Mouse (Mus musculus): ENCODE data around the gene Izumo1r. TPM values are rescaled to one million over a fixed set of nuclear protein-coding genes. Genes with fewer than 3 reads are reported as not detected.

Gene Izumo1r
- total RNA-seq, 2 experiments from 2014 or later = not detected

- DNase-seq = no peak
- Histone ChIP-seq H3K4me3 (no peak overlapping the region), H3K27ac (no peak overlapping the region)
- intact Hi-C loops (cut with DNase I) = no loop called here
- no peak for TF ChIP-seq CTCF (IDR thresholded peaks at IDR 0.05)
Observed at GRCm38 (mm10) chr9:14921971-14922560, 18.3 kb upstream of the Izumo1r start.

- intact Hi-C loops (cut with DNase I) = no loop called here
- no peak for DNase-seq
- TF ChIP-seq CTCF (IDR thresholded peaks at IDR 0.05) = no peak
- no peak overlapping the region for H3K27ac ChIP-seq
- H3K4me3 ChIP-seq = no peak overlapping the region
Observed at GRCm38 (mm10) chr9:14921254-14921653, 17.5 kb upstream of the Izumo1r start.

- Histone ChIP-seq H3K4me3 (no peak overlapping the region), H3K27ac (no peak overlapping the region)
- no peak for DNase-seq
- no peak for TF ChIP-seq CTCF (IDR thresholded peaks at IDR 0.05)
- intact Hi-C loops (cut with DNase I) = no loop called here
Observed at GRCm38 (mm10) chr9:14920608-14921007, 16.9 kb upstream of the Izumo1r start.

GRCm38 (mm10) chr9:14918825-14919668 lies 15.3 kb upstream of the Izumo1r start:
- H3K4me3 ChIP-seq = no peak overlapping the region
- no peak for DNase-seq
- intact Hi-C loops (cut with DNase I) = no loop called here
- H3K27ac ChIP-seq = no peak overlapping the region
- no peak for TF ChIP-seq CTCF (IDR thresholded peaks at IDR 0.05)

- Histone ChIP-seq H3K27ac (no peak overlapping the region), H3K4me3 (no peak overlapping the region)
- no peak for TF ChIP-seq CTCF (IDR thresholded peaks at IDR 0.05)
- intact Hi-C loops (cut with DNase I) = no loop called here
- no peak for DNase-seq
Observed at GRCm38 (mm10) chr9:14917661-14918060, 13.9 kb upstream of the Izumo1r start.

- intact Hi-C loops (cut with DNase I) = no loop called here
- Histone ChIP-seq H3K4me3 (no peak overlapping the region), H3K27ac (no peak overlapping the region)
- DNase-seq = no peak
- TF ChIP-seq CTCF (IDR thresholded peaks at IDR 0.05) = no peak
Observed at GRCm38 (mm10) chr9:14912037-14912436, 8.3 kb upstream of the Izumo1r start.

- H3K4me3 ChIP-seq = no peak overlapping the region
- no peak for DNase-seq
Observed at GRCm38 (mm10) chr9:14909981-14910380, 6.2 kb upstream of the Izumo1r start.

GRCm38 (mm10) chr9:14907816-14908415 lies 4.2 kb upstream of the Izumo1r start:
- Histone ChIP-seq H3K27ac (no peak overlapping the region), H3K4me3 (no peak overlapping the region)
- intact Hi-C loops (cut with DNase I) = no loop called here
- no peak for TF ChIP-seq CTCF (IDR thresholded peaks at IDR 0.05)
- no peak for DNase-seq

More at GRCm38 (mm10) chr9:14909981-14910380, 6.2 kb upstream of the Izumo1r start:
- no peak overlapping the region for H3K27ac ChIP-seq
- intact Hi-C loops (cut with DNase I) = no loop called here
- no peak for TF ChIP-seq CTCF (IDR thresholded peaks at IDR 0.05)

- DNase-seq = no peak
- H3K27ac ChIP-seq = no peak overlapping the region
- intact Hi-C loops (cut with DNase I) = no loop called here
- TF ChIP-seq CTCF (IDR thresholded peaks at IDR 0.05) = no peak
- no peak overlapping the region for H3K4me3 ChIP-seq
Observed at GRCm38 (mm10) chr9:14905956-14906355, 2.2 kb upstream of the Izumo1r start.

- no peak overlapping the region for H3K27ac ChIP-seq
- TF ChIP-seq CTCF (IDR thresholded peaks at IDR 0.05) = no peak
- intact Hi-C loops (cut with DNase I) = no loop called here
- H3K4me3 ChIP-seq = no peak overlapping the region
- DNase-seq = no peak
Observed at GRCm38 (mm10) chr9:14904741-14905475, 1.2 kb upstream of the Izumo1r start.

- TF ChIP-seq CTCF (IDR thresholded peaks at IDR 0.05) = no peak
- Histone ChIP-seq H3K4me3 (no peak overlapping the region), H3K27ac (no peak overlapping the region)
- no peak for DNase-seq
- intact Hi-C loops (cut with DNase I) = no loop called here
Observed at GRCm38 (mm10) chr9:14903006-14903405, 743 bp downstream of the Izumo1r start.

- H3K27ac ChIP-seq = no peak overlapping the region
- intact Hi-C loops (cut with DNase I) = no loop called here
- no peak for DNase-seq
- H3K4me3 ChIP-seq = no peak overlapping the region
- TF ChIP-seq CTCF (IDR thresholded peaks at IDR 0.05) = no peak
Observed at GRCm38 (mm10) chr9:14902416-14902815, 1.3 kb downstream of the Izumo1r start.

- intact Hi-C loops (cut with DNase I) = no loop called here
- TF ChIP-seq CTCF (IDR thresholded peaks at IDR 0.05) = no peak
Observed at GRCm38 (mm10) chr9:14901757-14902156, 2.0 kb downstream of the Izumo1r start.

More at GRCm38 (mm10) chr9:14901757-14902156, 2.0 kb downstream of the Izumo1r start:
- Histone ChIP-seq H3K4me3 (no peak overlapping the region), H3K27ac (no peak overlapping the region)
- no peak for DNase-seq
